8 mouse cellular contexts compared by ENCODE assay signal in genomic region chr11:23305101-23305672, GRCm38 (mm10). TPM values are rescaled to one million over a fixed set of nuclear protein-coding genes. Genes with fewer than 3 reads are reported as not detected.
DNase-seq lines count a peak whose midpoint lies in the region; ATAC-seq and TF ChIP-seq lines count a peak whose summit lies in the region.
"Not testable (repeated sequence)": the region's sequence is repeated elsewhere in the genome, so short reads cannot be mapped to it uniquely, and the experiment has no call there.

No protein-coding gene starts in this region.

- peaks cover 35% of the 10 kb centered on the region for H3K79me2 ChIP-seq in C2C12 (ENCODE audit: control insufficient read depth, insufficient read depth)

- H3K79me3 ChIP-seq in C2C12 (ENCODE audit: low read depth): peaks cover 34% of the 10 kb centered on the region

- peak overlapping the region; percentile 97 for H3K4me3 ChIP-seq in C2C12 (ENCODE audit: insufficient read depth, poor library complexity, severe bottlenecking)
- peak overlapping the region; percentile 76 for H3K4me3 ChIP-seq in embryonic fibroblast, embryonic 13.5 days (ENCODE audit: insufficient read depth, low read length)
- H3K4me3 ChIP-seq in heart, embryonic 14.5 days (ENCODE audit: control insufficient read depth in 1 of 2, insufficient read depth in 1 of 2, low read depth in 1 of 2, low read length in 2 of 2): peak overlapping the region; percentile 65 to 71
- H3K4me3 ChIP-seq in intestine, postnatal 0 days (ENCODE audit: low read depth, low read length): peak overlapping the region; percentile 98
- peak overlapping the region; percentile 97 for H3K4me3 ChIP-seq in liver, embryonic 12.5 days
- peak overlapping the region; percentile 90 for H3K4me3 ChIP-seq in midbrain, embryonic 14.5 days (replicated peaks; ENCODE audit: low read depth, low read length)
- peak overlapping the region; percentile 80 for H3K4me3 ChIP-seq in stomach, embryonic 14.5 days (ENCODE audit: low read depth, low read length)

- H3K4me2 ChIP-seq in heart, embryonic 14.5 days (ENCODE audit: low read length): peak overlapping the region; percentile 76
- peak overlapping the region; percentile 64 for H3K4me2 ChIP-seq in intestine, postnatal 0 days (replicated peaks; ENCODE audit: low read depth)
- H3K4me2 ChIP-seq in liver, embryonic 12.5 days: peak overlapping the region; percentile 82
- peak overlapping the region; percentile 61 for H3K4me2 ChIP-seq in midbrain, embryonic 14.5 days (ENCODE audit: low read length)
- H3K4me2 ChIP-seq in stomach, embryonic 14.5 days (replicated peaks; ENCODE audit: low read depth, low read length): peak overlapping the region; percentile 60

- not testable (repeated sequence) for TF ChIP-seq CTCF in C2C12 (IDR thresholded peaks at IDR 0.05; ENCODE audit: control insufficient read depth, insufficient read depth, insufficient read length); embryonic fibroblast, embryonic 13.5 days (IDR thresholded peaks at IDR 0.05; ENCODE audit: borderline replicate concordance, insufficient read depth, low read length)
- peak; percentile 30 for TF ChIP-seq CTCF in intestine, postnatal 0 days (IDR thresholded peaks at IDR 0.05; ENCODE audit: low read depth)

- DNase-seq in brain, adult 2 months (ENCODE audit: low read depth, low spot score): peak; percentile 18
- DNase-seq in midbrain, embryonic 14.5 days: not testable (repeated sequence)

- H3K36me3 ChIP-seq in C2C12 (ENCODE audit: control insufficient read depth, insufficient read depth); heart, embryonic 14.5 days (ENCODE audit: control insufficient read depth, insufficient read depth, low read length); intestine, postnatal 0 days (ENCODE audit: control insufficient read depth, insufficient read depth); liver, embryonic 12.5 days; midbrain, embryonic 14.5 days (ENCODE audit: control insufficient read depth, insufficient read depth, low read length); stomach, embryonic 14.5 days (ENCODE audit: control insufficient read depth, insufficient read depth, low read length): not testable (repeated sequence)

- H3K9me3 ChIP-seq in heart, embryonic 14.5 days (ENCODE audit: control insufficient read depth, low read length); intestine, postnatal 0 days (ENCODE audit: control insufficient read depth); liver, embryonic 12.5 days (replicated peaks); midbrain, embryonic 14.5 days (ENCODE audit: control insufficient read depth, low read length); stomach, embryonic 14.5 days (ENCODE audit: control insufficient read depth, low read depth, low read length): not testable (repeated sequence)

- H3K9ac ChIP-seq in heart, embryonic 14.5 days (ENCODE audit: low read length): peak overlapping the region; percentile 89
- H3K9ac ChIP-seq in intestine, postnatal 0 days (ENCODE audit: low read depth, low read length): 0 out of 2 replicates have a peak overlapping the region, but pooled peaks have one; percentile 96
- peak overlapping the region; percentile 98 for H3K9ac ChIP-seq in liver, embryonic 12.5 days
- peak overlapping the region; percentile 93; the same call in 1 of the 2 replicates for H3K9ac ChIP-seq in midbrain, embryonic 14.5 days (replicated peaks; ENCODE audit: low read length)
- H3K9ac ChIP-seq in stomach, embryonic 14.5 days (replicated peaks; ENCODE audit: low read depth, low read length): not testable (repeated sequence)

- peak overlapping the region; percentile 95 for H3K27ac ChIP-seq in embryonic fibroblast, embryonic 13.5 days (ENCODE audit: insufficient read depth, low read length)
- H3K27ac ChIP-seq in heart, embryonic 14.5 days (replicated peaks in 1 of 2; ENCODE audit: control insufficient read depth in 1 of 2, insufficient read depth in 1 of 2, low read depth in 2 of 2, low read length in 2 of 2): peak overlapping the region; percentile 88 to 98
- peak overlapping the region; percentile 96 for H3K27ac ChIP-seq in intestine, postnatal 0 days (ENCODE audit: low read depth, low read length)
- H3K27ac ChIP-seq in liver, embryonic 12.5 days: peak overlapping the region; percentile 99
- H3K27ac ChIP-seq in midbrain, embryonic 14.5 days (replicated peaks; ENCODE audit: low read depth, low read length): peak overlapping the region; percentile 97
- peak overlapping the region; percentile 99 for H3K27ac ChIP-seq in stomach, embryonic 14.5 days (ENCODE audit: low read length)

- ATAC-seq in heart, embryonic 14.5 days (ENCODE audit: insufficient number of reproducible peaks, insufficient read depth, low FRiP score, low read depth); intestine, postnatal 0 days; liver, embryonic 12.5 days; midbrain, embryonic 14.5 days (ENCODE audit: low FRiP score, low TSS enrichment); stomach, embryonic 14.5 days (ENCODE audit: insufficient number of reproducible peaks, insufficient read depth, low FRiP score, low read depth): not testable (repeated sequence)

- 41% methylated on average over 10 of the region's 10 CpGs for WGBS in heart, embryonic 14.5 days
- 34% methylated on average over 10 of the region's 10 CpGs for WGBS in intestine, postnatal 0 days
- WGBS in liver, embryonic 12.5 days (ENCODE audit: insufficient replicate concordance): 32% methylated on average over 10 of the region's 10 CpGs
- 36% methylated on average over 10 of the region's 10 CpGs for WGBS in midbrain, embryonic 14.5 days
- 33% methylated on average over 10 of the region's 10 CpGs for WGBS in stomach, embryonic 14.5 days

- not testable (repeated sequence) for H3K4me1 ChIP-seq in embryonic fibroblast, embryonic 13.5 days (ENCODE audit: control insufficient read depth, insufficient read depth, low read length); intestine, postnatal 0 days (replicated peaks; ENCODE audit: control insufficient read depth, insufficient read depth, low read length); midbrain, embryonic 14.5 days (ENCODE audit: control insufficient read depth, insufficient read depth, low read length); stomach, embryonic 14.5 days (ENCODE audit: control insufficient read depth, insufficient read depth, low read length)
- peaks cover 2 to 14% of the 10 kb centered on the region in 2 experiments; a peak in 2 of 4 replicates for H3K4me1 ChIP-seq in heart, embryonic 14.5 days (ENCODE audit: control insufficient read depth in 2 of 2, insufficient read depth in 2 of 2, low read length in 2 of 2)
- H3K4me1 ChIP-seq in liver, embryonic 12.5 days: peaks cover 35% of the 10 kb centered on the region

- H3K27me3 ChIP-seq in C2C12 (ENCODE audit: control insufficient read depth, insufficient read depth, insufficient read length); heart, embryonic 14.5 days (ENCODE audit: control insufficient read depth, insufficient read depth, low read length); intestine, postnatal 0 days (replicated peaks; ENCODE audit: control insufficient read depth, insufficient read depth, low read length); liver, embryonic 12.5 days (replicated peaks); midbrain, embryonic 14.5 days (ENCODE audit: control insufficient read depth, insufficient read depth, low read length); stomach, embryonic 14.5 days (ENCODE audit: control insufficient read depth, insufficient read depth, low read length): not testable (repeated sequence)

- TF ChIP-seq POLR2A in embryonic fibroblast, embryonic 13.5 days (IDR thresholded peaks at IDR 0.05; ENCODE audit: low read depth, low read length): not testable (repeated sequence)

- H3ac ChIP-seq in C2C12 (ENCODE audit: control insufficient read depth, insufficient read length, low read depth): peak overlapping the region; percentile 82

RNA-seq across cellular contexts. Expression of gene Usp34, which starts 1.5 kb away (rescaled TPM):
- 8.4 TPM for polyA plus RNA-seq in C2C12 (2012; fragmentation: generic; extraction: Trizol)
- polyA plus RNA-seq in embryonic fibroblast, embryonic 13.5 days (2011; ENCODE audit: insufficient read length, low read depth, missing spikeins): 98.3 and 114 TPM in 2 replicates
- polyA plus RNA-seq in heart, embryonic 14.5 days (2014; fragmentation: Nextera tagmentation; extraction: Ambion mirVana): 23.3 and 24.0 TPM in 2 replicates
- polyA plus RNA-seq in intestine, postnatal 0 days (2015; fragmentation: Nextera tagmentation; extraction: Ambion mirVana): 13.4 and 17.6 TPM in 2 replicates
- 10.7 and 14.4 TPM in 2 replicates for polyA plus RNA-seq in liver, embryonic 12.5 days (2016; fragmentation: Nextera tagmentation; extraction: Ambion mirVana)
- polyA plus RNA-seq in midbrain, embryonic 14.5 days (2014; fragmentation: Nextera tagmentation; extraction: Ambion mirVana): 57.8 and 59.8 TPM in 2 replicates
- polyA plus RNA-seq in stomach, embryonic 14.5 days (2014; fragmentation: Nextera tagmentation; extraction: Ambion mirVana): 44.6 and 46.2 TPM in 2 replicates

RNA-seq across cellular contexts. Expression of gene Xpo1, which starts 49.3 kb away (rescaled TPM):
- 32.9 TPM for polyA plus RNA-seq in C2C12 (2012; fragmentation: generic; extraction: Trizol)
- 168 and 317 TPM in 2 replicates for polyA plus RNA-seq in embryonic fibroblast, embryonic 13.5 days (2011; ENCODE audit: insufficient read length, low read depth, missing spikeins)
- 64.5 and 71.0 TPM in 2 replicates for polyA plus RNA-seq in heart, embryonic 14.5 days (2014; fragmentation: Nextera tagmentation; extraction: Ambion mirVana)
- polyA plus RNA-seq in intestine, postnatal 0 days (2015; fragmentation: Nextera tagmentation; extraction: Ambion mirVana): 16.7 and 17.0 TPM in 2 replicates
- polyA plus RNA-seq in liver, embryonic 12.5 days (2016; fragmentation: Nextera tagmentation; extraction: Ambion mirVana): 104 TPM in 2 replicates
- polyA plus RNA-seq in midbrain, embryonic 14.5 days (2014; fragmentation: Nextera tagmentation; extraction: Ambion mirVana): 69.0 and 110 TPM in 2 replicates
- polyA plus RNA-seq in stomach, embryonic 14.5 days (2014; fragmentation: Nextera tagmentation; extraction: Ambion mirVana): 118 and 125 TPM in 2 replicates
